Mouse (Mus musculus) midbrain, embryonic 15.5 days (tissue): ENCODE measurements around the gene Gatad2b. TPM values are rescaled to one million over a fixed set of nuclear protein-coding genes. Genes with fewer than 3 reads are reported as not detected.
"Not testable (repeated sequence)": the region's sequence is repeated elsewhere in the genome, so short reads cannot be mapped to it uniquely, and the experiment has no call there.

Source experiments
- ATAC-seq: fragments of 200-750 bp; cut with Nextera tagmentation; replicated peaks from 2 replicates; pipeline ENCODE4 v1.8.0; 2017; ENCODE audit warnings: moderate TSS enrichment
- H3K27ac ChIP-seq: fragments of 300-500 bp; sonication (generic); 2 replicates; pipeline ENCODE4 v1.5.1; 2015; ENCODE audit warnings: mild to moderate bottlenecking, inconsistent platforms
- H3K27me3 ChIP-seq: fragments of 300-500 bp; sonication (generic); replicated peaks from 2 replicates; pipeline ENCODE4 v1.6.1; 2015; ENCODE audit warnings: inconsistent platforms
- H3K36me3 ChIP-seq: fragments of 300-500 bp; sonication (generic); replicated peaks from 2 replicates; pipeline ENCODE4 v1.6.1; 2015; ENCODE audit warnings: inconsistent platforms
- H3K4me1 ChIP-seq: fragments of 300-500 bp; sonication (generic); 2 replicates; pipeline ENCODE4 v1.6.1; 2015; ENCODE audit warnings: inconsistent platforms
- H3K4me2 ChIP-seq: fragments of 300-500 bp; sonication (generic); 2 replicates; pipeline ENCODE4 v1.6.1; 2015; ENCODE audit warnings: inconsistent platforms, mild to moderate bottlenecking, moderate library complexity
- H3K4me3 ChIP-seq: fragments of 300-500 bp; sonication (generic); 2 replicates; pipeline ENCODE4 v1.5.1; 2015; ENCODE audit warnings: mild to moderate bottlenecking, inconsistent platforms
- H3K9ac ChIP-seq: fragments of 300-500 bp; sonication (generic); 2 replicates; pipeline ENCODE4 v1.6.1; 2015; ENCODE audit warnings: mild to moderate bottlenecking, inconsistent platforms
- H3K9me3 ChIP-seq: fragments of 300-500 bp; sonication (generic); 2 replicates; pipeline ENCODE4 v1.6.1; 2016; ENCODE audit warnings: inconsistent platforms
- WGBS: fragments of 180-500 bp; shearing (Covaris S2); methylation state at CpG from one replicate; pipeline ENCODE4 v1.1.7; 2015; ENCODE audit warnings: mixed read lengths; 5-methylcytosine and 5-hydroxymethylcytosine counted together
- polyA plus RNA-seq: library from polyadenylated mRNA; unstranded; fragments of >200 nt; fragmentation: Nextera tagmentation; extraction: Ambion mirVana; gene quantifications from 2 replicates; pipeline ENCODE4 v1.2.1, GENCODE M21; 2015

Gene Gatad2b
- polyA plus RNA-seq, 1 experiment from 2014 or later: 14.5 TPM

DNA sequence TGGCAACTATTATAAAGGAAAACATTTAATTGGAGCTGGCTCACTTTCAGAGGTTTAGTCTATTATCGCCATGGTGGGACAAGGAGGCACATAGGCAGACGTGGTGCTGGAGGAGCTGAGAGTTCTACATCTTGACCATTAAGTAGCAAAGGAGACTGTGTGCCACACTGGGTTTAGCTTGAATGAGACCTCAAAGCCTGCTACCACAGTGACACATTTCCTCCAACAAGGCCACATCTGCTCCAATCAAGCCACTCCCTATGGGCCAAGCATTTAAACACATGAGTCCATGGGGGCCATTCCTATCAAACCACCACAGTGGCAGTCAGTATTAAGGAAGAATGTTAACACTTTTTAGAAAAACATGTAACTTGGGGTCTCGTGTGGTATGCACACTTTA lies 45.2 kb downstream of the Gatad2b start:
- no peak for ATAC-seq
- Histone ChIP-seq H3K4me1 (peaks cover 3% of the 10 kb centered on the region; the same call in 1 of the 2 replicates), H3K4me2 (no peak overlapping the region), H3K9ac (no peak overlapping the region), H3K4me3 (no peak overlapping the region), H3K9me3 (no peaks in the 10 kb centered on the region), H3K27me3 (no peaks in the 10 kb centered on the region), H3K36me3 (peaks cover 13% of the 10 kb centered on the region; the same call in 1 of the 2 replicates), H3K27ac (no peak overlapping the region)
- 68% methylated on average over 3 of the region's 3 CpGs for WGBS

GRCm38 (mm10) chr3:90340177-90340576 lies 47.2 kb downstream of the Gatad2b start:
- Histone ChIP-seq H3K4me3 (no peak overlapping the region), H3K9ac (no peak overlapping the region), H3K4me2 (no peak overlapping the region), H3K36me3 (peaks cover 13% of the 10 kb centered on the region; the same call in 1 of the 2 replicates), H3K27ac (no peak overlapping the region), H3K4me1 (peaks cover 3% of the 10 kb centered on the region; the same call in 1 of the 2 replicates), H3K27me3 (no peaks in the 10 kb centered on the region), H3K9me3 (no peaks in the 10 kb centered on the region)
- ATAC-seq: no peak

GRCm38 (mm10) chr3:90342853-90343252 lies 49.9 kb downstream of the Gatad2b start:
- ATAC-seq, H3K27me3 ChIP-seq, H3K4me2 ChIP-seq, H3K9ac ChIP-seq, H3K4me3 ChIP-seq, H3K9me3 ChIP-seq, H3K4me1 ChIP-seq, H3K27ac ChIP-seq: not testable (repeated sequence)
- peaks cover 13% of the 10 kb centered on the region; the same call in 1 of the 2 replicates for H3K36me3 ChIP-seq
- 66% methylated on average over 2 of the region's 2 CpGs for WGBS

GRCm38 (mm10) chr3:90347847-90348246 lies 54.9 kb downstream of the Gatad2b start:
- Histone ChIP-seq H3K4me3 (no peak overlapping the region), H3K36me3 (peaks cover 33% of the 10 kb centered on the region), H3K9me3 (no peaks in the 10 kb centered on the region), H3K4me2 (no peak overlapping the region), H3K4me1 (no peaks in the 10 kb centered on the region), H3K27ac (no peak overlapping the region), H3K27me3 (no peaks in the 10 kb centered on the region), H3K9ac (no peak overlapping the region)
- ATAC-seq: no peak
- WGBS: 97% methylated on average over 4 of the region's 4 CpGs

- Histone ChIP-seq H3K36me3 (peaks cover 58% of the 10 kb centered on the region), H3K27ac (no peak overlapping the region), H3K4me3 (no peak overlapping the region), H3K4me1 (no peaks in the 10 kb centered on the region), H3K27me3 (no peaks in the 10 kb centered on the region), H3K4me2 (no peak overlapping the region), H3K9me3 (no peaks in the 10 kb centered on the region), H3K9ac (no peak overlapping the region)
- WGBS: 87% methylated on average over 7 of the region's 7 CpGs
- no peak for ATAC-seq
These were observed 65.0 kb downstream of the Gatad2b start for GRCm38 (mm10) chr3:90357959-90358358.

DNA sequence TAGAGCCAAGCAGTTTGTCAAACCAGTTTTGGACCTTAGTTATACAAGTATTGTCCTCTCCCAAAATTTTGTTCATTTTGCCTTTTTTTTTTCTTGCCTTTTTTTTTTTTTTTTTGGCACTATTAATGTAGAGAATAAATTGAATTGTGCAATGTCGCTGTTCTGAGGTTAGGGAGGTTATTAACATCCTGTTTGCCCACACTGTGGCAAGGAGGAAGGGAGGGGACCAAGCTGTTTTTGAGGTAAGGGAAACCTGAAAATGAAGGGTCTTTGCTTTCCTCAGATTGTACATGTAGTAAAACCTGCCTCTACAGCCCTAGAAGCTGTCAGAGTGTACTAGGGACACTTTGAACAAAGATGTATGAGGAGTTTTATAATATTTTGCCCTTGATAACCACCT lies 66.3 kb downstream of the Gatad2b start:
- H3K4me2 ChIP-seq: no peak overlapping the region
- no peak for ATAC-seq
- no peaks in the 10 kb centered on the region for H3K27me3 ChIP-seq
- no peak overlapping the region for H3K4me3 ChIP-seq
- H3K9ac ChIP-seq: no peak overlapping the region
- peaks cover 46% of the 10 kb centered on the region for H3K36me3 ChIP-seq
- WGBS: 91% methylated on average over 1 of the region's 1 CpGs
- no peaks in the 10 kb centered on the region for H3K9me3 ChIP-seq
- H3K4me1 ChIP-seq: no peaks in the 10 kb centered on the region
- H3K27ac ChIP-seq: no peak overlapping the region

GRCm38 (mm10) chr3:90361476-90361875 lies 68.5 kb downstream of the Gatad2b start:
- no peaks in the 10 kb centered on the region for H3K4me1 ChIP-seq
- H3K4me2 ChIP-seq: no peak overlapping the region
- WGBS: 88% methylated on average over 4 of the region's 4 CpGs
- no peaks in the 10 kb centered on the region for H3K9me3 ChIP-seq
- H3K9ac ChIP-seq: no peak overlapping the region
- no peak overlapping the region for H3K27ac ChIP-seq
- peaks cover 26% of the 10 kb centered on the region for H3K36me3 ChIP-seq
- H3K4me3 ChIP-seq: no peak overlapping the region
- H3K27me3 ChIP-seq: no peaks in the 10 kb centered on the region
- no peak for ATAC-seq

GRCm38 (mm10) chr3:90362346-90362745 lies 69.4 kb downstream of the Gatad2b start:
- WGBS: 81% methylated on average over 2 of the region's 2 CpGs
- ATAC-seq: no peak

DNA sequence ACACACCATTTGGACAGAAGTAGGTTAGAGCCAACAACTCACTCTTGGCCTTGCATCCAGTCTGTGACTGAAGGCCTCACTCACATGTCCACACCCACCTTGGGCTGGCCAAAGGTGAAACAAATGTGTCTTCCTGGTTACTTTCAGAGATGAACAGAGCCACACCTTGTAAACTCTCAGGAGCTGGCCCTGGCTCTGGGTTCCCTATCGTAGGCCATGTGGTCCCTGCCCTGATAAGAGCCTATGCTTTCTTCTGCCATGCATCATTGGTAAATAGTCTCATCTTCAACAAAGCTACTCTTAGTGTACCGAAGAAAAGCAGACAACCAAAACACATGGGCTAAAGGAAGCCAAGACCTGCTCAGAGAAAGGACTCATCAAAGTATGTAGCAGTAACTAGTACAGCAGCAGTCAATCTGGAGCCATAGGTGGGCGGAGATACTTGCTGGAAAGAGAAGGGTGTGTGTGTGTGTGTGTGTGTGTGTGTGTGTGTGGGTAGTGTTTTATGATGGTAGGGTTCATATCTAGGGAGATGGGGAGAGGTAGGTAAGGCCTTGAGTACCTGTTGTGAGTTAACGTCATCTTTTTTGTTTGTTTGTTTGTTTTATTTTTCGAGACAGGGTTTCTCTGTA lies 74.1 kb downstream of the Gatad2b start:
- ATAC-seq: no peak
- Histone ChIP-seq H3K4me3 (no peak overlapping the region), H3K27ac (no peak overlapping the region), H3K4me1 (no peaks in the 10 kb centered on the region), H3K9ac (no peak overlapping the region), H3K27me3 (no peaks in the 10 kb centered on the region), H3K9me3 (no peaks in the 10 kb centered on the region), H3K4me2 (no peak overlapping the region), H3K36me3 (peaks cover 3% of the 10 kb centered on the region; the same call in 1 of the 2 replicates)
- WGBS: 92% methylated on average over 5 of the region's 5 CpGs

More at GRCm38 (mm10) chr3:90362346-90362745, 69.4 kb downstream of the Gatad2b start:
- Histone ChIP-seq H3K27me3 (no peaks in the 10 kb centered on the region), H3K27ac (no peak overlapping the region), H3K9me3 (no peaks in the 10 kb centered on the region), H3K4me1 (no peaks in the 10 kb centered on the region), H3K36me3 (peaks cover 22% of the 10 kb centered on the region), H3K4me2 (no peak overlapping the region), H3K9ac (no peak overlapping the region), H3K4me3 (no peak overlapping the region)

GRCm38 (mm10) chr3:90369041-90369440 lies 76.1 kb downstream of the Gatad2b start:
- no peaks in the 10 kb centered on the region for H3K36me3 ChIP-seq
- no peak overlapping the region for H3K9ac ChIP-seq
- no peaks in the 10 kb centered on the region for H3K9me3 ChIP-seq
- no peak overlapping the region for H3K4me2 ChIP-seq
- WGBS: 28% methylated on average over 2 of the region's 2 CpGs
- no peaks in the 10 kb centered on the region for H3K4me1 ChIP-seq
- ATAC-seq: no peak
- H3K27ac ChIP-seq: no peak overlapping the region
- no peaks in the 10 kb centered on the region for H3K27me3 ChIP-seq
- no peak overlapping the region for H3K4me3 ChIP-seq

- no peaks in the 10 kb centered on the region for H3K27me3 ChIP-seq
- WGBS: 77% methylated on average over 7 of the region's 7 CpGs
These were observed 78.9 kb downstream of the Gatad2b start for GRCm38 (mm10) chr3:90371857-90372256.

GRCm38 (mm10) chr3:90372817-90373216 lies 79.8 kb downstream of the Gatad2b start:
- H3K27ac ChIP-seq: no peak overlapping the region
- peak; percentile 47; the same call in 1 of the 2 replicates for ATAC-seq
- 53% methylated on average over 5 of the region's 5 CpGs for WGBS

More at GRCm38 (mm10) chr3:90371857-90372256, 78.9 kb downstream of the Gatad2b start:
- Histone ChIP-seq H3K4me3 (no peak overlapping the region), H3K36me3 (no peaks in the 10 kb centered on the region), H3K4me2 (no peak overlapping the region), H3K4me1 (no peaks in the 10 kb centered on the region), H3K9me3 (no peaks in the 10 kb centered on the region), H3K27ac (no peak overlapping the region), H3K9ac (no peak overlapping the region)
- no peak for ATAC-seq

DNA sequence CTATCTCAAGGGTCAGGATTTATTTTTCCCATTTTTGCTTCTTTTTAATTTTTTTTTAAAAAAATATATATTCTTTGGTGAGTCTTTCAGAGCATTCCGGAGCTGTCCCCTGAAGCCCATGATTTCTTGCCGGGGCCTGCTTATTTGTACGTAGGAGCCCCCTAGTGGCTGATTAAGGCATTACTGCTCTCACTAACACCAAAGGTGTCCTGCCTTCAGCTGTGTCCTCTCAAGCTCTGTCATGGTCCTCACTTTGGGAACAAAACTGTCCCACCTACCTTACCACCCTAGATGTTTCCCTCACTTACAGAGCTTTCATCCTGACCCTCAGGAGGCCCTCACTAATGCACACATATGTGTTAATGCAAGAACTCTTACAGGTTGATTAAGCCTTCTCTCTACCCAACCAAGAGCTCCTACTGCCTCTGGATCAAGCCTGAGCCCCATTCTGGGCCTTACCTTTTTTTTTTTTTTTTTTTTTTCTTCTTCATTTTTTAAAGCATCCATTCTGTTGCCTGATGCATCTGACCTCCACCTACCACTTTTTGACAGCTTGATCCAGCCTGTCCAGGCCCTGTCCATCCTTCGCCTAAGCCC lies 80.6 kb downstream of the Gatad2b start:
- H3K4me1 ChIP-seq: no peaks in the 10 kb centered on the region
- ATAC-seq: peak; percentile 80
- no peaks in the 10 kb centered on the region for H3K36me3 ChIP-seq
- H3K9me3 ChIP-seq: no peaks in the 10 kb centered on the region
- H3K9ac ChIP-seq: no peak overlapping the region
- H3K27me3 ChIP-seq: no peaks in the 10 kb centered on the region
- 25% methylated on average over 4 of the region's 4 CpGs for WGBS
- no peak overlapping the region for H3K27ac ChIP-seq
- no peak overlapping the region for H3K4me3 ChIP-seq
- no peak overlapping the region for H3K4me2 ChIP-seq

More at GRCm38 (mm10) chr3:90372817-90373216, 79.8 kb downstream of the Gatad2b start:
- Histone ChIP-seq H3K4me2 (no peak overlapping the region), H3K4me1 (no peaks in the 10 kb centered on the region), H3K27me3 (no peaks in the 10 kb centered on the region), H3K9ac (no peak overlapping the region), H3K9me3 (no peaks in the 10 kb centered on the region), H3K36me3 (no peaks in the 10 kb centered on the region), H3K4me3 (no peak overlapping the region)
